Mouse (Mus musculus): ENCODE results near the gene Pttg1ip. TPM values are rescaled to one million over a fixed set of nuclear protein-coding genes. Genes with fewer than 3 reads are reported as not detected.

Gene Pttg1ip
- polyA plus RNA-seq, 1 experiment, result 96.1 TPM

- Histone ChIP-seq H3K4me3 (ENCODE audit: insufficient read depth, poor library complexity, severe bottlenecking) (no peak overlapping the region), H3K79me2 (ENCODE audit: control insufficient read depth, insufficient read depth) (no peaks in the 10 kb centered on the region)
Measured at GRCm38 (mm10) chr10:77539320-77539945, 42.1 kb upstream of the Pttg1ip start.

GRCm38 (mm10) chr10:77540576-77541102, 40.9 kb upstream of the Pttg1ip start:
- no peaks in the 10 kb centered on the region for H3K79me3 ChIP-seq (ENCODE audit: low read depth)
- H3K4me3 ChIP-seq (ENCODE audit: insufficient read depth, poor library complexity, severe bottlenecking), result no peak overlapping the region
- H3K27me3 ChIP-seq (ENCODE audit: control insufficient read depth, insufficient read depth, insufficient read length), result no peaks in the 10 kb centered on the region
- H3ac ChIP-seq (ENCODE audit: control insufficient read depth, insufficient read length, low read depth), result no peak overlapping the region
- TF ChIP-seq CEBPB (IDR thresholded peaks at IDR 0.05; ENCODE audit: low read depth) (no peak), USF1 (IDR thresholded peaks at IDR 0.05; ENCODE audit: low read depth) (no peak)
- H3K36me3 ChIP-seq (ENCODE audit: control insufficient read depth, insufficient read depth), result no peaks in the 10 kb centered on the region
- H3K79me2 ChIP-seq (ENCODE audit: control insufficient read depth, insufficient read depth), result no peaks in the 10 kb centered on the region

More at GRCm38 (mm10) chr10:77539320-77539945, 42.1 kb upstream of the Pttg1ip start:
- no peak overlapping the region for H3ac ChIP-seq (ENCODE audit: control insufficient read depth, insufficient read length, low read depth)
- H3K36me3 ChIP-seq (ENCODE audit: control insufficient read depth, insufficient read depth), result no peaks in the 10 kb centered on the region
- no peaks in the 10 kb centered on the region for H3K79me3 ChIP-seq (ENCODE audit: low read depth)
- TF ChIP-seq USF1 (IDR thresholded peaks at IDR 0.05; ENCODE audit: low read depth) (no peak), CTCF (IDR thresholded peaks at IDR 0.05; ENCODE audit: control insufficient read depth, insufficient read depth, insufficient read length) (no peak), CEBPB (IDR thresholded peaks at IDR 0.05; ENCODE audit: low read depth) (no peak), MAX (IDR thresholded peaks at IDR 0.05) (no peak), MYOD1 (IDR thresholded peaks at IDR 0.05; ENCODE audit: control insufficient read depth, insufficient read length, low read depth) (no peak), MYOG (IDR thresholded peaks at IDR 0.05; ENCODE audit: control insufficient read depth, extremely low read depth, insufficient read length) (no peak), FOSL1 (IDR thresholded peaks at IDR 0.05; ENCODE audit: insufficient read depth, low read length, poor library complexity, severe bottlenecking) (no peak)
- H3K27me3 ChIP-seq (ENCODE audit: control insufficient read depth, insufficient read depth, insufficient read length), result no peaks in the 10 kb centered on the region

GRCm38 (mm10) chr10:77541864-77542666, 39.5 kb upstream of the Pttg1ip start:
- H3K27me3 ChIP-seq (ENCODE audit: control insufficient read depth, insufficient read depth, insufficient read length), result no peaks in the 10 kb centered on the region
- no peaks in the 10 kb centered on the region for H3K79me3 ChIP-seq (ENCODE audit: low read depth)
- no peak for TF ChIP-seq MAX (IDR thresholded peaks at IDR 0.05)
- TF ChIP-seq MYOG (IDR thresholded peaks at IDR 0.05; ENCODE audit: control insufficient read depth, extremely low read depth, insufficient read length), result no peak
- no peak for TF ChIP-seq MYOD1 (IDR thresholded peaks at IDR 0.05; ENCODE audit: control insufficient read depth, insufficient read length, low read depth)
- no peak for TF ChIP-seq FOSL1 (IDR thresholded peaks at IDR 0.05; ENCODE audit: insufficient read depth, low read length, poor library complexity, severe bottlenecking)
- no peak for TF ChIP-seq CEBPB (IDR thresholded peaks at IDR 0.05; ENCODE audit: low read depth)
- TF ChIP-seq USF1 (IDR thresholded peaks at IDR 0.05; ENCODE audit: low read depth), result no peak
- no peak for TF ChIP-seq CTCF (IDR thresholded peaks at IDR 0.05; ENCODE audit: control insufficient read depth, insufficient read depth, insufficient read length)
- no peak overlapping the region for H3ac ChIP-seq (ENCODE audit: control insufficient read depth, insufficient read length, low read depth)
- H3K79me2 ChIP-seq (ENCODE audit: control insufficient read depth, insufficient read depth), result no peaks in the 10 kb centered on the region
- H3K36me3 ChIP-seq (ENCODE audit: control insufficient read depth, insufficient read depth), result no peaks in the 10 kb centered on the region
- no peak overlapping the region for H3K4me3 ChIP-seq (ENCODE audit: insufficient read depth, poor library complexity, severe bottlenecking)

GRCm38 (mm10) chr10:77543226-77543625, 38.3 kb upstream of the Pttg1ip start:
- TF ChIP-seq FOSL1 (IDR thresholded peaks at IDR 0.05; ENCODE audit: insufficient read depth, low read length, poor library complexity, severe bottlenecking) (no peak), CEBPB (IDR thresholded peaks at IDR 0.05; ENCODE audit: low read depth) (no peak), MAX (IDR thresholded peaks at IDR 0.05) (no peak), MYOD1 (IDR thresholded peaks at IDR 0.05; ENCODE audit: control insufficient read depth, insufficient read length, low read depth) (no peak), CTCF (IDR thresholded peaks at IDR 0.05; ENCODE audit: control insufficient read depth, insufficient read depth, insufficient read length) (no peak), USF1 (IDR thresholded peaks at IDR 0.05; ENCODE audit: low read depth) (no peak), MYOG (IDR thresholded peaks at IDR 0.05; ENCODE audit: control insufficient read depth, extremely low read depth, insufficient read length) (no peak)
- Histone ChIP-seq H3K79me3 (ENCODE audit: low read depth) (no peaks in the 10 kb centered on the region), H3ac (ENCODE audit: control insufficient read depth, insufficient read length, low read depth) (no peak overlapping the region), H3K36me3 (ENCODE audit: control insufficient read depth, insufficient read depth) (no peaks in the 10 kb centered on the region), H3K27me3 (ENCODE audit: control insufficient read depth, insufficient read depth, insufficient read length) (no peaks in the 10 kb centered on the region), H3K79me2 (ENCODE audit: control insufficient read depth, insufficient read depth) (no peaks in the 10 kb centered on the region), H3K4me3 (ENCODE audit: insufficient read depth, poor library complexity, severe bottlenecking) (no peak overlapping the region)

- peak; percentile 50 for TF ChIP-seq CEBPB (IDR thresholded peaks at IDR 0.05; ENCODE audit: low read depth)
- TF ChIP-seq MAX (IDR thresholded peaks at IDR 0.05), result no peak
- no peak overlapping the region for H3K4me3 ChIP-seq (ENCODE audit: insufficient read depth, poor library complexity, severe bottlenecking)
- H3K36me3 ChIP-seq (ENCODE audit: control insufficient read depth, insufficient read depth), result no peaks in the 10 kb centered on the region
- H3K79me3 ChIP-seq (ENCODE audit: low read depth), result no peaks in the 10 kb centered on the region
- no peak overlapping the region for H3ac ChIP-seq (ENCODE audit: control insufficient read depth, insufficient read length, low read depth)
- no peaks in the 10 kb centered on the region for H3K27me3 ChIP-seq (ENCODE audit: control insufficient read depth, insufficient read depth, insufficient read length)
- no peaks in the 10 kb centered on the region for H3K79me2 ChIP-seq (ENCODE audit: control insufficient read depth, insufficient read depth)
Measured at GRCm38 (mm10) chr10:77544916-77545315, 36.6 kb upstream of the Pttg1ip start.

GRCm38 (mm10) chr10:77548576-77548975, 32.9 kb upstream of the Pttg1ip start:
- H3ac ChIP-seq (ENCODE audit: control insufficient read depth, insufficient read length, low read depth), result no peak overlapping the region
- H3K79me2 ChIP-seq (ENCODE audit: control insufficient read depth, insufficient read depth), result no peaks in the 10 kb centered on the region
- H3K79me3 ChIP-seq (ENCODE audit: low read depth), result no peaks in the 10 kb centered on the region
- no peaks in the 10 kb centered on the region for H3K36me3 ChIP-seq (ENCODE audit: control insufficient read depth, insufficient read depth)
- TF ChIP-seq USF1 (IDR thresholded peaks at IDR 0.05; ENCODE audit: low read depth), result no peak
- no peak for TF ChIP-seq CTCF (IDR thresholded peaks at IDR 0.05; ENCODE audit: control insufficient read depth, insufficient read depth, insufficient read length)
- TF ChIP-seq MYOD1 (IDR thresholded peaks at IDR 0.05; ENCODE audit: control insufficient read depth, insufficient read length, low read depth), result no peak
- TF ChIP-seq MYOG (IDR thresholded peaks at IDR 0.05; ENCODE audit: control insufficient read depth, extremely low read depth, insufficient read length), result no peak
- H3K27me3 ChIP-seq (ENCODE audit: control insufficient read depth, insufficient read depth, insufficient read length), result no peaks in the 10 kb centered on the region
- no peak overlapping the region for H3K4me3 ChIP-seq (ENCODE audit: insufficient read depth, poor library complexity, severe bottlenecking)
